In genomic region chr2:103547132-103547531, GRCm38 (mm10) we compare ENCODE assay signal across 8 mouse cellular contexts. TPM values are rescaled to one million over a fixed set of nuclear protein-coding genes. Genes with fewer than 3 reads are reported as not detected.
A peak's percentile ranks its signal among the peaks of the same experiment; 100 is the strongest.
DNase-seq lines count a peak whose midpoint lies in the region; ATAC-seq and TF ChIP-seq lines count a peak whose summit lies in the region.

No protein-coding gene starts in this region.

- DNase-seq in hindbrain, embryonic 10.5 days (ENCODE audit: low spot score): peak; percentile 40
- DNase-seq in hindbrain, embryonic 14.5 days (ENCODE audit: low spot score): no peak
- peak; percentile 36 for DNase-seq in Muller cell, postnatal 12 days (ENCODE audit: inconsistent ontology term)
- peak; percentile 57 to 70 for DNase-seq in cerebellum, adult 2 months
- DNase-seq in gastrocnemius, postnatal 10 days: peak; percentile 70
- DNase-seq in layer of hippocampus, adult 9-11 months: peak; percentile 37
- DNase-seq in spleen, postnatal 36 days (ENCODE audit: low spot score in 2 of 2): peak; percentile 64 to 74

- ATAC-seq in hindbrain, embryonic 14.5 days (ENCODE audit: low FRiP score): no peak
- ATAC-seq in megakaryocyte-erythroid progenitor cell, adult 5-6 weeks (replicated peaks; ENCODE audit: low FRiP score, low TSS enrichment, poor library complexity, severe bottlenecking): peak; percentile 92

- 10% methylated on average over 2 of the region's 2 CpGs for WGBS in hindbrain, embryonic 10.5 days
- 12% methylated on average over 2 of the region's 2 CpGs for WGBS in hindbrain, embryonic 14.5 days
- WGBS in cerebellum, adult 2 months: 7% methylated on average over 2 of the region's 2 CpGs

- TF ChIP-seq POLR2A in cerebellum, adult 2 months (IDR thresholded peaks at IDR 0.05; ENCODE audit: borderline replicate concordance, insufficient read depth, low read length): no peak

- H3K36me3 ChIP-seq in hindbrain, embryonic 10.5 days: no peaks in the 10 kb centered on the region
- H3K36me3 ChIP-seq in hindbrain, embryonic 14.5 days (replicated peaks; ENCODE audit: control insufficient read depth, insufficient read depth): no peaks in the 10 kb centered on the region

- no peak overlapping the region for H3K27ac ChIP-seq in hindbrain, embryonic 10.5 days
- H3K27ac ChIP-seq in hindbrain, embryonic 14.5 days: no peak overlapping the region
- H3K27ac ChIP-seq in cerebellum, adult 2 months (ENCODE audit: insufficient read depth, low read length): no peak overlapping the region

- H3K4me1 ChIP-seq in hindbrain, embryonic 10.5 days (replicated peaks): no peaks in the 10 kb centered on the region
- no peaks in the 10 kb centered on the region for H3K4me1 ChIP-seq in hindbrain, embryonic 14.5 days (replicated peaks; ENCODE audit: control insufficient read depth, insufficient read depth, low read length)
- H3K4me1 ChIP-seq in cerebellum, adult 2 months (ENCODE audit: control insufficient read depth, insufficient read depth, low read length): no peaks in the 10 kb centered on the region

- H3K4me2 ChIP-seq in hindbrain, embryonic 14.5 days (replicated peaks): no peak overlapping the region

- H3K9me3 ChIP-seq in hindbrain, embryonic 10.5 days: no peaks in the 10 kb centered on the region
- no peaks in the 10 kb centered on the region for H3K9me3 ChIP-seq in hindbrain, embryonic 14.5 days (ENCODE audit: control insufficient read depth, low read length)

- peak; percentile 98 for TF ChIP-seq CTCF in cerebellum, adult 2 months (IDR thresholded peaks at IDR 0.05; ENCODE audit: borderline replicate concordance, insufficient read depth, low read depth, low read length)

- no peak overlapping the region for H3K9ac ChIP-seq in hindbrain, embryonic 14.5 days

- no peak overlapping the region for H3K4me3 ChIP-seq in hindbrain, embryonic 10.5 days
- H3K4me3 ChIP-seq in hindbrain, embryonic 14.5 days (replicated peaks; ENCODE audit: low read length): no peak overlapping the region
- H3K4me3 ChIP-seq in cerebellum, adult 2 months (replicated peaks; ENCODE audit: insufficient read depth, low read depth, low read length): no peak overlapping the region

- no peaks in the 10 kb centered on the region for H3K27me3 ChIP-seq in hindbrain, embryonic 10.5 days (ENCODE audit: insufficient read depth, poor library complexity, severe bottlenecking)
- no peaks in the 10 kb centered on the region for H3K27me3 ChIP-seq in hindbrain, embryonic 14.5 days (ENCODE audit: control insufficient read depth, insufficient read depth, low read length)
- H3K27me3 ChIP-seq in cerebellum, adult 2 months (ENCODE audit: control insufficient read depth, insufficient read depth, low read length): no peaks in the 10 kb centered on the region

RNA-seq across cellular contexts. Expression of gene Abtb2, which starts 19.0 kb away (rescaled TPM):
- 13.3 and 21.3 TPM in 2 replicates for polyA plus RNA-seq in hindbrain, embryonic 10.5 days (2016; fragmentation: Nextera tagmentation; extraction: Ambion mirVana)
- polyA plus RNA-seq in hindbrain, embryonic 14.5 days (2014; fragmentation: Nextera tagmentation; extraction: Ambion mirVana): 10.5 and 11.9 TPM in 2 replicates
- 14.9 and 16.0 TPM in 2 replicates for polyA plus RNA-seq in cerebellum, adult 2 months (2012; rRNA removed)
- 10 to 100 TPM; 11.0 to 13.6 TPM for total RNA-seq in gastrocnemius, postnatal 10 days (2021)
- 0.57 and 1.4 TPM in 2 replicates for total RNA-seq in megakaryocyte-erythroid progenitor cell, adult 5-6 weeks (2014; fragmentation: Nextera tagmentation)
- total RNA-seq in megakaryocyte-erythroid progenitor cell, adult 5-6 weeks (2017): 0.42 and 0.99 TPM in 2 replicates
